In genomic region chr1:152838841-152839240, GRCm38 (mm10) we compare ENCODE assay signal across 14 mouse cellular contexts. TPM values are rescaled to one million over a fixed set of nuclear protein-coding genes. Genes with fewer than 3 reads are reported as not detected.
DNase-seq lines count a peak whose midpoint lies in the region.
"Had no signal": no experiment of that assay in that cellular context is flagged by ENCODE, and none has a peak within 500 bp of the region (broad histone marks: within the 10 kb centered on the region; RNA-seq: fewer than 3 reads in every experiment).

No protein-coding gene starts in this region.

- DNase-seq in layer of hippocampus, adult 18-20 months (ENCODE audit: low spot score in 2 of 2): peak; percentile 72 to 81
- DNase-seq in layer of hippocampus, adult 9-10 months (ENCODE audit: low spot score): no peak
- peak; percentile 2 for DNase-seq in testis, postnatal 14 days (ENCODE audit: low spot score)
- no peak for DNase-seq in testis, postnatal 10 days (ENCODE audit: low spot score)
- DNase-seq in layer of hippocampus, adult 9-11 months: peak; percentile 78
- DNase-seq in telencephalon, adult 2 months (ENCODE audit: low read depth, low spot score): peak; percentile 64
- no peak for DNase-seq in retina, postnatal 1 day
- no peak for DNase-seq in cerebellum, adult 18-20 months
- DNase-seq: adrenal gland, postnatal 25 days; cerebellum, adult 11-12 months; heart, postnatal 14 days; kidney, postnatal 36 days; lung, adult 2 months; thymus, adult 18-20 months had no signal

RNA-seq across cellular contexts. Expression of gene Ncf2, which starts 38.8 kb away (rescaled TPM):
- total RNA-seq in layer of hippocampus, adult 18-20 months (2021): 1 to 10 TPM; 2.7 to 3.4 TPM

Comparison
In these comparisons a context has a peak if more than half of its experiments do, and no peak if none do; other contexts are left out.
1. DNase-seq: peak in layer of hippocampus, adult 18-20 months (2 of 2), testis, postnatal 14 days (single experiment), layer of hippocampus, adult 9-11 months (single experiment) and telencephalon, adult 2 months (single experiment); none in layer of hippocampus, adult 9-10 months (single experiment), testis, postnatal 10 days (single experiment), retina, postnatal 1 day (single experiment) and cerebellum, adult 18-20 months (0 of 2).